Mouse (Mus musculus) embryonic facial prominence, embryonic 14.5 days (tissue): ENCODE measurements around the gene Il25. TPM values are rescaled to one million over a fixed set of nuclear protein-coding genes. Genes with fewer than 3 reads are reported as not detected.

Experiments used
- ATAC-seq: fragments of 200-750 bp; cut with Nextera tagmentation; 2 replicates; pipeline ENCODE4 v1.8.0; 2017; ENCODE audit warnings: low read depth, moderate number of reproducible peaks, moderate TSS enrichment
- DNase-seq: peaks from one replicate; pipeline ENCODE4 v3.0.0-alpha.2; 2015; ENCODE audit warnings: low spot score
- H3K27ac ChIP-seq: fragments of 300-500 bp; sonication (generic); replicated peaks from 2 replicates; pipeline ENCODE4 v1.5.1; 2014; ENCODE audit warnings: low read depth, mild to moderate bottlenecking, low read length, moderate library complexity
- H3K27me3 ChIP-seq: fragments of 300-500 bp; sonication (generic); replicated peaks from 2 replicates; pipeline ENCODE4 v1.6.1; 2014; ENCODE audit warnings: low read length; ENCODE audit not compliant: control insufficient read depth, insufficient read depth
- H3K36me3 ChIP-seq: fragments of 300-500 bp; sonication (generic); 2 replicates; pipeline ENCODE4 v1.6.1; 2014; ENCODE audit warnings: low read length, mixed read lengths; ENCODE audit not compliant: control insufficient read depth, insufficient read depth
- H3K4me1 ChIP-seq: fragments of 300-500 bp; sonication (generic); 2 replicates; pipeline ENCODE4 v1.6.1; 2014; ENCODE audit warnings: antibody characterized with exemption, low read length; ENCODE audit not compliant: control insufficient read depth, insufficient read depth
- H3K4me2 ChIP-seq: fragments of 300-500 bp; sonication (generic); 2 replicates; pipeline ENCODE4 v1.6.1; 2014; ENCODE audit warnings: low read depth, mild to moderate bottlenecking, low read length, moderate library complexity, mixed read lengths
- H3K4me3 ChIP-seq: fragments of 300-500 bp; sonication (generic); 2 replicates; pipeline ENCODE4 v1.5.1; 2014; ENCODE audit warnings: low read depth, mild to moderate bottlenecking, low read length
- H3K9ac ChIP-seq: fragments of 300-500 bp; sonication (generic); 2 replicates; pipeline ENCODE4 v1.6.1; 2014; ENCODE audit warnings: low read depth, mild to moderate bottlenecking, low read length, moderate library complexity, mixed read lengths
- H3K9me3 ChIP-seq: fragments of 300-500 bp; sonication (generic); 2 replicates; pipeline ENCODE4 v1.6.1; 2016; ENCODE audit warnings: low read length; ENCODE audit not compliant: control insufficient read depth
- WGBS: fragments of 180-500 bp; shearing (Covaris S2); extraction: QIAGEN DNeasy Blood & Tissue Kit; methylation state at CpG from one replicate; pipeline ENCODE4 v1.1.7; 2014; 5-methylcytosine and 5-hydroxymethylcytosine counted together
- microRNA counts: library from miRNA; unstranded; fragments of <30 nt; microRNA quantifications from one replicate; lab custom pipeline; 2017
- microRNA-seq: library from miRNA; unstranded; fragments of <30 nt; microRNA quantifications from one replicate; pipeline ENCODE4, GENCODE M21; 2016; ENCODE audit warnings: borderline number of aligned reads
- polyA plus RNA-seq: library from polyadenylated mRNA; unstranded; fragments of >200 nt; fragmentation: Nextera tagmentation; extraction: Ambion mirVana; gene quantifications from 2 replicates; pipeline ENCODE4 v1.2.1, GENCODE M21; 2014

Gene Il25
- polyA plus RNA-seq, 1 experiment from 2014 or later = 0.49 TPM

- no peak overlapping the region for H3K9ac ChIP-seq
- H3K4me3 ChIP-seq = no peak overlapping the region
- H3K36me3 ChIP-seq = no peaks in the 10 kb centered on the region
- no peaks in the 10 kb centered on the region for H3K4me1 ChIP-seq
- ATAC-seq (no peak), DNase-seq (no peak)
- no peak overlapping the region for H3K4me2 ChIP-seq
- H3K27ac ChIP-seq = no peak overlapping the region
- H3K9me3 ChIP-seq = no peaks in the 10 kb centered on the region
- WGBS = 89% methylated on average over 7 of the region's 7 CpGs
- no peaks in the 10 kb centered on the region for H3K27me3 ChIP-seq
Observed at GRCm38 (mm10) chr14:54981934-54982333, 49.4 kb downstream of the Il25 start.

MicroRNA genes within 50 kb of the gene (microRNA counts, 519-probe panel; counts per million panel counts)
- microRNA mmu-miR-208a (lab: Ali Mortazavi, UCI) = 1,676 counts per million, percentile 9 among the panel's probes with 10 or more counts
- microRNA mmu-miR-208b (lab: Ali Mortazavi, UCI) = 2,106 counts per million, percentile 23 among the panel's probes with 10 or more counts

Small RNAs within 50 kb of the gene (microRNA-seq; reads per million reads assigned to microRNA genes)
- gene Mir208a (5.5 reads per million, percentile 22 among the genes with 10 or more reads in this experiment), gene Mir208b (265 reads per million, percentile 63 among the genes with 10 or more reads in this experiment)

Other genes with a start within 250 kb of the Il25 start
- 70.7 and 84.9 TPM in 2 replicates for gene 1700123O20Rik, start 246.5 kb upstream of the Il25 start, polyA plus RNA-seq
- gene Acin1, start 245.8 kb upstream of the Il25 start, polyA plus RNA-seq = 99.4 and 101 TPM in 2 replicates
- gene Gm29776, start 233.9 kb upstream of the Il25 start, polyA plus RNA-seq = 0.17 and 0.34 TPM in 2 replicates
- 0.32 TPM in 1 of 2 replicates, not detected in the other for gene Cebpe, start 220.5 kb upstream of the Il25 start, polyA plus RNA-seq
- gene Slc7a8, start 150.7 kb upstream of the Il25 start, polyA plus RNA-seq = 6.9 and 7.4 TPM in 2 replicates
- not detected in 2 replicates for gene Rnf212b, start 118.6 kb upstream of the Il25 start, polyA plus RNA-seq
- 9.1 and 11.5 TPM in 2 replicates for gene Homez, start 61.7 kb upstream of the Il25 start, polyA plus RNA-seq
- 2.1 and 2.4 TPM in 2 replicates for gene Ppp1r3e, start 55.1 kb upstream of the Il25 start, polyA plus RNA-seq
- 4.5 and 4.8 TPM in 2 replicates for gene Bcl2l2, start 49.3 kb upstream of the Il25 start, polyA plus RNA-seq
- gene Gm20521, start 49.3 kb upstream of the Il25 start, polyA plus RNA-seq = not detected in 2 replicates
- 110 and 118 TPM in 2 replicates for gene Pabpn1, start 40.2 kb upstream of the Il25 start, polyA plus RNA-seq
- 42.4 and 56.0 TPM in 2 replicates for gene Slc22a17, start 19.6 kb upstream of the Il25 start, polyA plus RNA-seq
- 52.2 and 59.1 TPM in 2 replicates for gene Efs, start 6.6 kb upstream of the Il25 start, polyA plus RNA-seq
- 13.7 and 14.8 TPM in 2 replicates for gene Cmtm5, start 3.6 kb downstream of the Il25 start, polyA plus RNA-seq
- 8.6 and 10.3 TPM in 2 replicates for gene Myh6, start 34.2 kb downstream of the Il25 start, polyA plus RNA-seq
- gene Gm17428, start 44.2 kb downstream of the Il25 start, polyA plus RNA-seq = not detected in 2 replicates
- gene Myh7, start 61.9 kb downstream of the Il25 start, polyA plus RNA-seq = 92.5 and 103 TPM in 2 replicates
- 70.1 and 71.6 TPM in 2 replicates for gene Ngdn, start 82.8 kb downstream of the Il25 start, polyA plus RNA-seq
- gene Zfhx2, start 159.6 kb downstream of the Il25 start, polyA plus RNA-seq = 3.4 and 3.7 TPM in 2 replicates
- 16.7 and 22.6 TPM in 2 replicates for gene Thtpa, start 162.1 kb downstream of the Il25 start, polyA plus RNA-seq
- gene Ap1g2, start 173.9 kb downstream of the Il25 start, polyA plus RNA-seq = 15.3 and 17.6 TPM in 2 replicates
- gene Jph4, start 184.2 kb downstream of the Il25 start, polyA plus RNA-seq = 3.0 and 3.8 TPM in 2 replicates